Mouse (Mus musculus) C3H10T1/2 (cell line): Measurements from ENCODE around the gene Cass4. TPM values are rescaled to one million over a fixed set of nuclear protein-coding genes. Genes with fewer than 3 reads are reported as not detected.

ENCODE experiments used
- polyA plus RNA-seq, 2 experiments: library from polyadenylated mRNA; unstranded; fragments of >200 nt; fragmentation: generic; extraction: Trizol; gene quantifications; one replicate each; pipeline ENCODE4 v1.2.1; 2012; ENCODE audit warnings: missing spikeins in 2 of 2

Gene Cass4
- polyA plus RNA-seq = under 1 TPM in 1 of 2 experiments, not detected in 1; 0.02 TPM

GRCm38 (mm10) chr2:172393391-172394051 lies at the start of gene Cass4:
Gene Cass4, plus strand, starts transcription at chr2:172393794.

DNA sequence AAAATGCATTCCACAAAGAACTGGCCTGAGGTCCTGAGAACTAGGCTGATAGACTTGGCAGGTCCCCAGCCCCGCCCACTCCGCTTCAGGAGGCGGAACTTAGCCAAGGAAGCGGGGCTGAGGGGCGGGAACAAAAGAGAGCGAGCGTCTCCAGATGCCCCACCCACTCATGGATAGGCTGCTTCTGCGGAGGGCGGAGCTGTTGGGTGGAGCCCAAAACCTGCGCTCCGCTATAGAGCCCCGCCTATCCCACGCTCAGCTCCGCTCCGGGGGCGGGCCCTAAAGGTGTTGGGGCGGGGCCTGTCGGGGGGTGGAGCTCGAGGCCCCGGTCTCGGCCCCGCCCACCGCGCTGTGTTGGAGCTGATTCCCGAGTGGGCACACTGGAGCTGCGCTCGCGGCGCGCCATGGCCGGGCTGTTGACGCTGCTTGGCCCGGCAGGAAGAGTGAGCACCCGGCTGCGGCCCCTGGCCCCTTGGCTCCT lies 48.3 kb upstream of the Cass4 start, which contains the start of gene Fam210b:
Gene Fam210b, plus strand, starts transcription at position 308 of the 481 bp plus-strand sequence.

DNA sequence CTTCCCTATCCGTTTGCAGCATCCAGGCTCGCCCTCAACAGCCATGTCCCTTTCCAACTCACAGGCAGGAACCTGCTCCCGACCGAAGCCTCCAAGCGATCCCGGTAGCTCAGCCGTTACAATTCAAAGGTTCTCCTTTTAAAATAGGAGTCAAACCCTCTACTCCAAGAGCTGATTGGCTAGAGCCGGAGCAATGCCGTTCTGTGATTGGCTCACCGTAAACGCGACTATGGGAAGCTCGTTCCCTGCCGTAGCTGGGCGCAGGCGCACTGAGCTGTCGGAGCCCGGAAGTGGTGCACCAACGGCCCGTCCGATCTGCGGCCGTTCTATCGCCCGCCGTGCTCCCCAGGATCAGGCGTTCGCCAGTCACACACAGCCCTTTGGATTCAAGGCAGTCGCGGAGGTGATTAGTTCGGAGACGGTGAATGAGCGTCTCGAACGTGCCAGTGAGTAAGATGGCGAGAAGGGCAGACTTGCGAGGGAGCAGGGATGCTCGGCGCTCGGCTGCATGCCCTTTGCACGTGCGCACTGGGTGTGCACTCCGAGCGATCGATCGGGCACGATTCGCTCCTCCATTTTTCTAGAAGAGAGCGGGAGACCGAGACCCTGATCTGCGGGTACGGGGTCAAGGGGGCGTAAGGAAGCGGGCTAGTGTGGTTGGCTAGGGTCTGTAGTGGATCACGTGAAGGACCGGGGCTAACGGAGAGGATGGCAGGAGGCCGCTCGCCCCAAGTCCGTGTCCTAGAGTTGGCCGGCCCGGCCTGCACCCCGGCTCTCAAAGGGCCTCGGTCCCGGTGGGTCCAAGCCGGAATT lies 23.0 kb upstream of the Cass4 start, which contains the start of the genes Aurka and Cstf1:
Gene Aurka, minus strand, starts transcription at position 125 of the 813 bp plus-strand sequence.
Gene Cstf1, plus strand, starts transcription at position 271 of the 813 bp plus-strand sequence.

GRCm38 (mm10) chr2:172439843-172440639 lies 46.4 kb downstream of the Cass4 start, which contains the start of gene Rtf2:
Gene Rtf2, plus strand, starts transcription at chr2:172440556.

GRCm38 (mm10) chr2:172458496-172458895 lies 64.9 kb downstream of the Cass4 start, which contains the start of gene Gcnt7:
Gene Gcnt7, minus strand, starts transcription at chr2:172458596.

DNA sequence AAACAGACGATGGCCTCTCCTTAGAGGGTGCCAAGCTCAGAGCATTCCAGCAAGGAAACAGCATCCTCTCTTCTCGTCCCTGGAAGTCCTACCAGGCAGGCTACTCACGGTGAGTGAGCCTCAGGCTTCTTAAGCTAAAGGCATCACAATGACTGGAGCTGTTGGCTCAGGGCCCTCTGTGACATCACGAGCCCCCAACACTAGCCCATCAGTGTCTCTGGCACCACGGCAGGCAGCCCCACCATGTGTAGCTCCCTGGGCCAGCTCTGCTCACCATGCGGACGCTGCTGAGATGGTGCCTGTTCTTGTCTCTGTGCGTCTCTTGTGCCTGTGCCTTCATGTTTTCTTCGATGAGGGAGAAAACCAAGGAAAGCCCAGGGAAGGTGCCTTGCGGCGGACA lies 78.7 kb downstream of the Cass4 start, which contains the start of gene Fam209:
Gene Fam209, plus strand, starts transcription at position 203 of the 400 bp plus-strand sequence.

Other genes with a start within 250 kb of the Cass4 start
- gene Mc3r, start 145.3 kb upstream of the Cass4 start, polyA plus RNA-seq = not detected
- 1 to 10 TPM; 1.4 to 2.8 TPM for gene Fam210b, start 48.2 kb upstream of the Cass4 start, polyA plus RNA-seq
- gene Aurka, start 23.3 kb upstream of the Cass4 start, polyA plus RNA-seq = 10 to 100 TPM; 46.9 to 54.4 TPM
- 10 to 100 TPM; 22.8 to 26.5 TPM for gene Cstf1, start 23.1 kb upstream of the Cass4 start, polyA plus RNA-seq
- gene Rtf2, start 46.8 kb downstream of the Cass4 start, polyA plus RNA-seq = 10 to 100 TPM; 52.3 to 57.1 TPM
- under 1 TPM; 0.05 to 0.24 TPM for gene Gcnt7, start 64.8 kb downstream of the Cass4 start, polyA plus RNA-seq
- under 1 TPM in 1 of 2 experiments, not detected in 1; 0.38 TPM for gene Fam209, start 78.7 kb downstream of the Cass4 start, polyA plus RNA-seq
- not detected for gene Tfap2c, start 155.8 kb downstream of the Cass4 start, polyA plus RNA-seq